Comparison of ENCODE assay signal across 15 mouse cellular contexts in the genomic region with DNA sequence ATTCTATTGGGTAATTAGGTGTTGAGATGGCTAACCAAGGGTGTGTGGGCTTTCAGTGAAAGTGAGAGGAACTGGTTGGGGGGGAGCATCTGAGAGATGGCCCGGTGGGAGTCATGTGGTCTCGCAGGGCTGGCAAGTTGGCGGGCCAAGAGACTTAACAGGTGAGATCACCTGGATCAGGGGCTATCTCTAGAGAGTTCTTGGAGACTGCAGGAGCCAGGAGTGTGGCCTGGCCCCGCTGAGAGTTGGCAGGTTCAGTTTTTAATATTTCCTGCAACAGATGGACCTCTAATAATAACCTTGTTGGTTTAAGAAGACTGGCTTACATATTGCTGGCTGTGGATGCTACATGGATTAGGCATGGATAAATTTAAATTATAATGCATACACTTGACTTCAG.
"Had no signal": no experiment of that assay in that cellular context is flagged by ENCODE, and none has a peak within 500 bp of the region (broad histone marks: within the 10 kb centered on the region; RNA-seq: fewer than 3 reads in every experiment).

No protein-coding gene starts in this region.

- DNase-seq: kidney, postnatal 36 days; layer of hippocampus, adult 9-11 months; liver; liver, embryonic 13.5 days; liver, postnatal 0 days; lung, postnatal 14 days; right cerebral cortex, postnatal 14 days; thymus, postnatal 4 days had no signal

- H3K4me2 ChIP-seq: limb, embryonic 12.5 days; liver, embryonic 13.5 days; lung, embryonic 15.5 days; midbrain, embryonic 12.5 days; neural tube, embryonic 13.5 days had no signal

- ATAC-seq: liver, postnatal 0 days; midbrain, embryonic 16.5 days had no signal

- H3K9me3 ChIP-seq: limb, embryonic 12.5 days; liver, embryonic 13.5 days; lung, embryonic 15.5 days; midbrain, embryonic 12.5 days; neural tube, embryonic 13.5 days had no signal

- H3K9ac ChIP-seq: limb, embryonic 12.5 days; liver, embryonic 13.5 days; liver, postnatal 0 days; lung, embryonic 15.5 days; midbrain, embryonic 12.5 days; neural tube, embryonic 13.5 days had no signal

- H3K27ac ChIP-seq: kidney, postnatal 0 days; limb, embryonic 12.5 days; liver, embryonic 13.5 days; lung, embryonic 15.5 days; macrophage; midbrain, embryonic 12.5 days; neural tube, embryonic 13.5 days had no signal

- H3K36me3 ChIP-seq: limb, embryonic 12.5 days; liver, embryonic 13.5 days; lung, embryonic 15.5 days; midbrain, embryonic 12.5 days; neural tube, embryonic 13.5 days had no signal

- H3K4me1 ChIP-seq: limb, embryonic 12.5 days; liver, embryonic 13.5 days; lung, embryonic 15.5 days; midbrain, embryonic 12.5 days; neural tube, embryonic 13.5 days had no signal

- H3K27me3 ChIP-seq: limb, embryonic 12.5 days; liver, embryonic 13.5 days; lung, embryonic 15.5 days; midbrain, embryonic 12.5 days; neural tube, embryonic 13.5 days had no signal

- H3K4me3 ChIP-seq: limb, embryonic 12.5 days; liver, embryonic 13.5 days; lung, embryonic 15.5 days; midbrain, embryonic 12.5 days; neural tube, embryonic 13.5 days had no signal
